Mouse (Mus musculus) left cerebral cortex, adult 9 months (tissue): Measurements from ENCODE around the gene Pcyt2.
"Not testable (repeated sequence)": the region's sequence is repeated elsewhere in the genome, so short reads cannot be mapped to it uniquely, and the experiment has no call there.

ENCODE experiments used
- DNase-seq, 2 experiments: peaks; one replicate each; pipeline ENCODE4 v3.0.0; 2022; ENCODE audit warnings: low spot score in 2 of 2

Gene Pcyt2

DNA sequence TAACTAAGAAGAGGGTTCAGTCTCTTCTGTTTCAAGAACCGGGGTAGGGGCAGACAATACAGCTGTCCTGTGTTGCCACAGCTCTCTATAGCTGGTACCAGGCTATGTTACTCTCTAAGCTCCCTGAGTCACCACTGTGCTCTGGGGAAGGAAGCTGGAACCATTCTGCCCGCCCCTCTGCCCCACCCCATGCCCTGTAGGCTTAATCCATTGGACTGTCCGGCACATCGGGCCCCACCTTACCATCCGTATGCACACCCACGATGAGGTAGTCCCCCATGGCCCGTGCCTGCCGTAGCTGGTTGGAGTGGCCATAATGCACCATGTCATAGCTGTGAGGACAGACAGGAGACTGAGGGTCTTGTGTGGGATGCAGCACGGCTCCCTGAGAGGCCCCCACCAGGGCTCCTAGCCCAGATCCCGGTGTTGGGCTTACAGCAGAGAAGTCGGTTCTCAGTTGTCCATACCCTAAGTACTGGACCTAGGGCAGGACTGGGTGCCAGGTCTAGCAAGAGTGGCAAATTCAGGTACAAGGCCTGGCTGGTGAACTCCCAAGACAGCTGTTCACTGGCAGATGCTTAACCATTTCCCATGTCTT lies 2.0 kb downstream of the Pcyt2 start:
- no peak for DNase-seq

DNA sequence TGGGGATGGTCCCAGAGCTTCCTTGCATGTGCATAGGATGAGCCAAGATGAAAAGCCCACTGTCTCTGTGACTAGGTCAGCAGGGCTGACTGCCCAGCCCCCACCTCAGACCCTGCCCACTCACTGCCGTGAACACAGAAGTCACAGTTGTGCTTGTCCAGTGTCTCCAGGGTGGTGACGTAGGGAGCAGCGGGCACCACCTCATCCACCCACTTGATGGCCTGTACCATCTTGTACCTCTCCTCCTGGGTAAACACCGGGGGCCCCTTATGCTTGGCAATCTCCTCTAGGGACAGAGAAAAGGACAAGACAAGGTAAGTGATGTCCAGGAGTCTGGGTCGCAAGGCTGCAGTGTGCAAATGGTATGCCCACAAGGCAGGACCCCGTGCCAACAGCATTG lies 2.6 kb downstream of the Pcyt2 start:
- no peak for DNase-seq

DNA sequence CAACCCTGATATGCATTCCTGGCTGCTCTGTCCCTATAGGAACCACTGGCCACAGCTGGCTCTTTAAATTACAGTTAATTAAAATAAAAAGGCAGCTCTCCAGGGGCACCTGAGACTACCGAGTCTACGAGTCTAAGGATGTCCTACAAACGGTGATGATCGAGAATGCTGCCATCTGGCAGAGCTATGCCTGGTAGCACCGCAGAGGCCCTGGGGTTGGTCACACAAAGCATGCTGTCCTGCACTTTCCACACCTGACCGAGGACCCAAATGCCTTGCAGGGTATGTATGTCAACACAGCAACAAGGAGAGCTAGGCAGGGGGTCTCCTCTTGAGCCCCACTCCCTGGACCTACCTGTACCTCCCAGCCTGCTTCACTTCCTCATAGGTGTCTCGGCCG lies 3.8 kb downstream of the Pcyt2 start:
- no peak for DNase-seq

DNA sequence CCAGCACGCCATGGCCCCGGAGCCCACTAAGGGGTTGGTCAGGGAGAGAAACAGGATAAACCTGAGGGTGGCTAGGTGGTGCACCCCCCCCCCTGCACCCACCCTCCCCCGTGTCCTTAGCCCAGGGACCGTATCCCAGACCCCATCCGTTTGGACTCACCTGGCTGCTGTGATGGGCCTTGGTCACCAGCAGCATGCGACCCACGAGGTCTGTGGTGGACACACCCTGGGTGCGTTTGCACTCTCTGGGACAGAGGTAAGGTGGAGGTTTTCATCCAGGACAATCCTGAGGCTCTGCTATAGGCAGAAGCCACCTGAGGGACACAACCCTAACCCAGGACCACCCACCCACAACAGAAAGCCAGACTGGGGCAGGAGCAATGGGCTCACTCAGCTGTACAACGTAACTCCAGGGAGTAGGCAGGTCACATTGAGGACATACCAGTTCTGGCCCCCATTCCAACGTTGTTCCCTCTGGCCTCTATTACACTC lies 4.2 kb downstream of the Pcyt2 start:
- no peak for DNase-seq

DNA sequence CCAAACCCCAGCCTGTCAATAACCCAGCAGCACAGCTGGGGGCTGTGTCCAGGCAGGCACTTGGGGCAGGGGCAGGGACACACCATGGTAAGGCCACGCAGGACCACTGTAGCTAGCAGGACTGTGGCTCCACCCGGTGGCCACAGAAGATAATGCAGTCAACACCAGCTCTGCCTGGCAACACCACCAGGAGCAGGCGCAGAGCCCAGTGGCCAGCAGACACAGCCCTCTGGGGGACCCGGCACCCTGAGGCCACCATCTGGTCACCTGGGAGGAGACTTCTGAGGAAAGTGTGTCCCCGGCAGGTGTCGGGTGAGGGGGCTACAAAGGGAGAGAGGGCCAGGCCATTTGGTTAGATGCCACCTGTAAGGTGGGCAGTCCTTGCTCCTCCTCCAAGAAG lies 5.0 kb downstream of the Pcyt2 start:
- no peak for DNase-seq

DNA sequence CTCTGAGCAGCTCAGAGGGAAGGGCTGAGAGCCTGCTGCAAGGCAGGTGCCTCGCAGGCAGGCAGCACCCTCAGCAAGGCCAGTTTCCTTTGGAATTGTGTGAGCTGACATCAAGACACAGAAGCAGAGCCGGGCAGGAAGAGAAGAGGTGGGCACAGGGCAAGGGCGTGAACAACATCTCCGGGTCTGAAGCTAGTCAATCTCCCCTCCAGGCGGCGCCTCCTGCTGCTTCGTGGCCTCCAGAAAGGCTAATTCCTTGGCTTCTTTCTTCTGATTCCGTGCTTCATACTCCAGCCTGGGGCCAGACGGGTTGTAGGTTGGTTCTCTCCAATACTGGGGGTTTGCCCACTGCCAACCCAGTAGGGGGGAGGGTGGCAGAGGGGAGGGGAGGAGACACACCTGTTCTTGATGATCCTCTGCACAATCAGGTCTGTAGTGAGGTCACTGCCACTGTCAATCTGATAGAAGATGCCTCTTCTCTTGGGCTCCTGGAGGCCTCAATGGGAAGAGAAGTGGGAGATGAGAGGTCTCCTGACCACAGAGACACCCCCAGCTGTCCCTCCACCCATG lies 7.2 kb downstream of the Pcyt2 start:
- no peak for DNase-seq

DNA sequence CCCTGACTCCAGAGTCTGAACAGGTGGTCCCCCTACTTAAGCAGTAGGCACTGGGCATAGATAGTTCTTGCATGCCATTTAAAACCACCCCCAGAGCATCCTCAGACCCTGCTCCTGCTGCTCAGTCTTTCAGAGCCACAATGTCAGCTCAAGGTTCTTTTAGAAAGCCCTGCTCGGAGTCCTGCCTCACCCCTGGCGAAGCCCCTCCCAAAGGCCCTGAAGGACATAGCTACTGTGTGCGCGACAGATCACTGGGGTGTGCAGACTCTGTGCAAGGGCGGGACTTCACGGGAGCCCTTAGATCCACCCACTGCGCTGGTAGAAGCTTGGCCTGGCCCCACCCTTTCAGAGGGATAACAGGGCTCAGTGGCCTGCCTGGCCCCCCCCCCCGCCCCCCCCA lies 8.5 kb downstream of the Pcyt2 start:
- DNase-seq, result no peak

DNA sequence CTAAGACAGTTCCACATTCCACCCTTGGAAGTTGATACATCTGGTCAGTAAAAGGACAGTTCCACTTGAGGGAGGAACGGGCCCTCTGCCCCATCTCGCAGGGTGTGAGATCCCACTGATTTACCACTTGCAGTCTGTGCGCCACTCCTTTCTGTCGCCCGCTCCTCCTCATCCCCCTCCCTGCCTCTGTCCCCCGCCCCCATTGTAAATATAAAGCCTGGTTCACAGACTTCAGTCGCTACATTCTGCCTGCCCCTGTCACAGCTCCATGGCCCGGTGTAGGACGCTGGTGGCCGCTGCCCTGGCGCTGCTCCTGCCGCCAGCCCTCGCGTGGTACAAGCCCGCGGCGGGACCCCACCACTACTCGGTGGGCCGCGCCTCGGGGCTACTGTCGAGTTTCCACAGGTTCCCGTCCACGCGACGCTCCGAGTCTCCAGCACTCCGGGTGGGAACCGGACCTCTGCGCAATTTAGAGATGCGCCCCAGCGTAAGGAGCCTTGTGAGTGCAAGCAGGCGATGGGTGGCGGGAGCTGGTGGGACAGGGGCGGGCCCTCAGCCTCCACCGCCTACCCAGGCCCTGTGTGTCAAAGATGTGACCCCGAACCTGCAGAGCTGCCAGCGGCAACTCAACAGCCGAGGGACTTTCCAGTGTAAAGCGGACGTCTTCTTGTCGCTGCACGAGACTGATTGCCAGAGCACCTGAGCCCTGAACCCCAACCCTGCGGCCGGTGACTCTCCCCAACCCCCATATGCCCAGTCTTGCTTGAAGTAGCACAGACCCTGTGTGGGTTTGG lies 9.3 kb downstream of the Pcyt2 start, which contains the start of gene Npb:
Gene Npb, plus strand, starts transcription at position 237 of the 794 bp plus-strand sequence.
- no peak for DNase-seq

DNA sequence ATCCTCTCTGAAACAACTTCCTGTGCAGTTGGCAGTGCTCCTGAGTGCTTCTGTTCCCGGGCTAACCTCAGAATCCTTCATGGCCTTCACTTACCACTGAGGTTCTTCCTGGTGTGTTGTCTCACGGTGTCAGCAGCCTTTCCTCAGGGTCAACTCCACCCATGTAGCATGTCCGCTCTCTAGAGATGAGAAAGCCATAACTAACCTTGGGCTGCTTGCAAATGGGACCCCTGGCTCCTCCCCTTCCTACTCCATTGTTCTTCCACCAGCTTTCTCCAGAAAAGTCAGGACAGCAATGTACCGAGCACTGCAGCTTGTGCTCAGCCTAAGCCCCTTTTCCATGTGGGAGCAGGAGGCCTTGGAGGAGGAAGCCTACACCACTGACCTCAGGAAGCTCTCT lies 11.0 kb downstream of the Pcyt2 start:
- no peak for DNase-seq

DNA sequence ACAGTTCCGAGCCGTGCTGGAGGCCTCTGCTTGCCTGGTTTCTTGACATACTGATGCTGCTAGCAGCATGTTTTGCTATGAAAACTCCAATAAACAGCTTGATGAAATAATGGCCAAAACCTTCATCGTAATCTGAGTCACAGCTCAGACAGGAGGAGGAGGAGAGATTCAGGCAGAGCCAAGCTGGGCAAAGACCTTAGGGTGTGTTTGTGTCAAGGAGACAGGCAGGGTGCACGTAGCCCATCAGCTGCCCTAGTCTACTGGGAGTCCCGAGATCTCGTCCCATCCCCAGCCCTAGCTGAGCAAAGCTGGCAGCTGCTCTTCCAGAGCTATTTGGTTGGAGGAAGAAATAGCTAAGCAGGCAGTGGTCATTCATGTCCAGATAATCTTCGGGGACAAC lies 12.1 kb downstream of the Pcyt2 start:
- DNase-seq, result no peak

DNA sequence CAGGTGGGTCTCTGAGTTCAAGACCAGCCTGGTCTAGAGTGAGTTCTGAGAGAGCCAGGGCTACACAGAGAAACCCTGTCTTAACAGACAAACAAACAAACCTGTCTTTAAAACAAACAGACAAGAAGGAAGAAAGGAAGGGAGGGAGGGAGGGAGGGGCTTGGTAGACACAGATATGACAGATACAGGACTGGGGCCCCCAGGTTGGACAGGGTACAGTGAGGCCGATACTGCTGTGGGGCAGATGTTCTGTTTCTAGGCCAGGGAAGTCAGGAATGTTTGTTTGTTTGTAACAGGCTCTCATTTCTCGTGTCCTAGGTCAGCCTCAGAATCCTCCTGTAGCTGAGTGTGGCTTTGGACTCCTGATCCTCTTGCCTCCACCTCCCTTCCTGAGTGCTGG lies 14.2 kb downstream of the Pcyt2 start:
- DNase-seq, result no peak

DNA sequence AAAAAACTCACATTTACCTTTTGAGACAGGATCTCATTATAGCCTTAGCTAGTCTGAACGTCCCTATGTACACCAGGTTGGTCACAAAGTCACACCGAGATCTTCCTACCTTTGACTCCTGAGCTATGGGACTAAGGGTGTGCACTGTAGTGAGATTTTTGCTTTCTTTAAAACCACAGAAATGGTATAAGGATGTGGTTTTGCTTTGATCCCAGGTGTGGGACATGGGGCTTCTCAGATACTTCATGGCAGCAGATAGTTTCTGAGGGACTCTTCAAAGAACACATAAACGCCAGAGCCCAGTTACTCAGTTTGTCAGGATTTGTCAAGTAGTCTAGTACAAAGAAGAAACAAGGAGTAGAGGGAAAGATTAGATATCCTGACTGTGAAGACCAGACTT lies 17.0 kb downstream of the Pcyt2 start:
- DNase-seq, result no peak

DNA sequence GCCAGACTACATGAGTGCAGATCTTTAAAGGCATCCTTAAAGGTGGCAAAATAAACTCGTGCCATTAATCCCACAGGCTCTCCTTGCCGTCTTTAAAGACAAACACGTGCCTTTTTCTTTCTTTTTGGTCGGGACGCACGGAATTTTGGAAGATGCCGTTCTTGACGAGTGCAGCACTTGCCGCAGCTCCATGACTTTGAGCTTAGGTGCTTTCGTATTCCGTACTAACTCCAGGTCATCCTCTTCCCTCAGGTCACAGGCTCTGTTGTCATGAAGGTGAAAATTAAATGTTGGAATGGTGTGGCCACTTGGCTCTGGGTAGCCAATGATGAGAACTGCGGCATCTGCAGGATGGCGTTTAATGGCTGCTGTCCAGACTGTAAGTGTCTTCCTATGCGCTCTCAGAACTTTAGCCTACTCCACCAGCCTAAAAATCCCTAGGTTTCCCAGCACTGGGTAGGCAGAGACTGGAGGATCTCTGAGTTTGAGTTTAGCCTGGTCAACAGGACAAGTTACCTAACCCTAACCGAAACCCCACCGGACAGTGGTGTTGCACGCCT lies 18.7 kb downstream of the Pcyt2 start:
- no peak for DNase-seq

DNA sequence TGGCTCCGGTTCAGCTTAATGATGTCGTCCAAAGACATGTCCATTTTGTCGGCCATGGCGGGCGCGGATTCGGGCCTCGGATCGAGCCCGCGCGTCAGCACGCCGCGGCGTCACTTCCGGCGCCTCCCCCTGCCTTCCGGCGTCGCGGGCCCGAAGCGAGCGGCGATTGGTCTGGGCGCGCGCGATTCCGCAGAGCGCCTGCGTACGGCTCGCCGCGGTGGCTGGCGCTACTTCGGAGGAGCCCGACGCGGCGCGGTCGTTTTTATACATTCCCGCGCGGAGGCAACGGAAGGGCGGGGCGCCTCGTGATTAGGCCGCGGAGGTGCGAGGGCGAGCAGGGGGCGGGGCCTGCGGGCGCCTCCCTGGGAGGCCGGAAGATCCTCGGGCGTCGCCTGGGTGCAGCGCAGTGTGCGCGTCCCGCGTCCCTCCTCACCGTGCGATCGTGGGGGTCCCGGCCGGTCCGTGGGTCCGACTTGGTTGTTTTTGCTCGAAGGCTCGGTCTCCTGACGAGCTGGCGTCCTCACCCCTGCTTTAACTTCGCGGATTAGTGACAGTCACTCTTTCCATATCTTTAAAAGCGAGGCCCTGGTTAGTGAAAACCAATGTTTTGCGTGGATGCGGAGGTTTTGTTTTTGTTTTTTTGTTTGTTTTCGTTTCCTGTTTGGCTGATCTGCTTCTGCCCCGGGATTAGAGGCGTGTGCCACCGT lies 19.3 kb downstream of the Pcyt2 start, which contains the start of the genes Alyref and Anapc11:
Gene Alyref, minus strand, starts transcription at position 83 of the 707 bp plus-strand sequence.
Gene Anapc11, plus strand, starts transcription at position 139 of the 707 bp plus-strand sequence.
- DNase-seq, result peak; percentile 79 to 91

DNA sequence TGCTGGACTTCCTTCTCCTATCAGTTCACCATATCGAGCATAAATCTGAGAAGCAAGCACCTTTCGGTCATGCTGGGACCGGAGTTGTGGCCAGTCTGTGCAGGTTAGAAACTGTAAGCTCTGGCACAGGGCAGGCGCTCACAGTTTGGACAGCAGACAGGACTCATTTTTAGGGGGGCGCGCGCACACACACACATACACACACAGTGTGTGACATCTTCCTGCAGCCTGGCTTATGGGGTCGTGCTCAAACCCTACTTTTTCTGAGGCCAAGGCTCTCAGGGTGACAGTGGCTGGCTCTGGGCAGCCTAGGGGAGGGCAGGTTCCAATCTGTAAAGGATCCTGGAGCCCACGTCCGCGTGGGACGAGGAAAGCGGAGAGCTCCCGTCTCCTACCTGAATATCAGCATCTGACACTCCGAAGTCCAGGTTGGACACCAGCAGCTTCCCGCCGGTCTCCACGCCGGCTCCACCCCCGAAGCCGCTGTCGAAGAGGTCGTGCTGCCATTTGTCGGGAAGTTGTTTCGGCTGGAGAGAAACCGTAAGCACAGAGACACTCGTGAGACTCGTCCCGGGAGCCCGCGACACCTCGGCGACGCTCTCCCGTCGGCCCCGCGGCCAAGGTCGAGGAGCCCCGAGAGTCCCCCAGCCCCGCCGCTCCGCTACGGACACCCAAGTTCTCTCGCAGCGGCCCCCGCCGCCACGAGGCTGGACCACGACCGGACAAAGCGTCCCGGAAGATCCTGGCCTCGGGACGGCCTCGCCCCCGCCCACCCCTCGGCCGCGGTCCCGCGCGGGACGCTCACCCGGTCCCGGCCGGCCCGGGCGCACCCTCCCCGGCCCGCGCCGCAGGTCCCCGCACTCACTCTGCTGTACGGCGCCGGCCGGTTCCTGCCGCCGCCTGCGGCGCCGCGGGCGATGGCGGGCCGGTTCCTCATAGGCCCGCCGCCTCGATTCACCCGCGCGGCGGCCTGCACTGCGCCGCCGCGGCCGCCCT lies 20.2 kb downstream of the Pcyt2 start:
- no peak for DNase-seq

DNA sequence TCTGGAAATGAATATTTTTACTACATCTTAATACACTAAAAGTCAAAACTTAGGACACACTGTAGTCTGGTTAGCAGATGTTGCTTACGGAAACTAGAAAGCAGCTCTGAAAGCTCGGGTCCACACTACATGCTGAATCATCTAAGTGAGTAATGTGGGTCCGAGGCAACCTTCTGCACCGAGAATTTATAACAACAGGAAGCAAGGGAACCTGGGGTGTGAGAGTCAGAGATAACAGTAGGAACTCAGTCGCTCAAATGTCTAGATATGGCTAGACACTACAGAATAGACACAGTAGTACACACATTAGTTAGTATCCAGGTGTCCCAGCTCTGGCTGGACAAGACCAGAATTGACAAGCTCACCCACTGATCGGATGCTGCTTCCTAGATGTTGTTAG lies 29.2 kb downstream of the Pcyt2 start:
- no peak for DNase-seq

DNA sequence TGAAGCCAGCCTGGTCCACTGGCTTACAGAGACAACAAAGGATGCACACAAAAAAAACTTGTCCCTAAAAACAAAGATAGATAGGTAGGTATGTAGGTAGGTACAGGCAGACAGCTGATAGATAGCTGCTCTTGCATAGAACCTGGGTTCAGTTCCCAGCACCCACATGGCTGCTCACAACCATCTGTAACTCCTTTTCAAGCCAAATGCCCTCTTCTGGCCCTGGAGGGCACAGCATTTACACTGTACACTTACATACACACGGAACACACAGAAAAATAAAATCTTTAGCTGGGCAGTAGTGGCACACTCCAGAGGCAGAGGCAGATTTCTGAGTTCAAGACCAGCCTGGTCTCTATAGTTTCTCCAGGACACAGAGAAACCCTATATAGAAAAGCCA lies 33.8 kb downstream of the Pcyt2 start:
- no peak for DNase-seq

DNA sequence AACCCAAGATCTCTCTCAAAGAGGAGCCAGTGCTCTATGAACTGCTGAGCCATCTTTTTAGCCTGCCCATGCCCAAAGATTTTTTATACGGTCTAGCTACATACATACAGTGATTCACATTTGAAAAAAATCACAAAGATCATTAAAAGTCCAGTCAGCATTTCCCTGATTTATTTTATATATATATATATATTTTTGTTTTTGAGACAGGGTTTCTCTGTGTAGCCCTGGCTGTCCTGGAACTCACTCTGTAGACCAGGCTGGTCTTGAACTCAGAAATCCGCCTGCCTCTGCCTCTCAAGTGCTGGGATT lies 34.8 kb downstream of the Pcyt2 start:
- DNase-seq, result not testable (repeated sequence)

DNA sequence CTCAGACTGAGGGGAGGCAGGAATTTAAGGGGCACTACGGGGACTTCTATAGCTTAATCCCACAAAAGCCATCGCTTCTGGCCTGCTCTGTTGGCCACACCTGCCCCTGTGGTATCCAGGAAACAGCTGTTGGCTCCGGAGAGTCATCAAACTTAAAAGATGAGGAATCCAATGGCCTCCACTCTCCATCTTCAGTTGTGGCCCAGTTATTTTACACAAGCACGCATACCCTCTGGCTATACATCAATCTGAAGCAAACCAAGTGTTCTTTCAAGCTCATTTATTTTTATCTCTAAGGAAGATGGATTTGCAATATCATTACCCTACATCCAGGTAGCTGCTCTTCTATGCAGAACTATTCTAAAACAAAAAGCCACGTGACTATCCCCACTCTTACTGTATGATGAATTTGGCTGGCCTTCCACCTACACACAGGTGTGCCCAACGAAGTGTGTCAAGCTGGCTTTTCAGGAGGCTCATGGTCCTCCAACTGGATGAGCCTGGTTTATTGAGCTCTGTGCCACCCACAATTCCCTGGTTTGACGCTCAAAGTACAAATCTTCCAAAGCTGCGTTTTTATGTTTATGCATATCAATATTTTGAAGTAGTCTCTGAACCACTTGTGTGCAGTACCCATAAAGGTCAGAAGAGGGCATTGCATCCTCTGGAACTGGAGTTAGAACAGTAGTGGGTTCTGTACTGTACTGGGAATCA lies 35.3 kb downstream of the Pcyt2 start:
- DNase-seq, result peak in 1 of 2 experiments; percentile 31
